Comparison of ENCODE assay signal across 8 mouse cellular contexts in the genomic region with DNA sequence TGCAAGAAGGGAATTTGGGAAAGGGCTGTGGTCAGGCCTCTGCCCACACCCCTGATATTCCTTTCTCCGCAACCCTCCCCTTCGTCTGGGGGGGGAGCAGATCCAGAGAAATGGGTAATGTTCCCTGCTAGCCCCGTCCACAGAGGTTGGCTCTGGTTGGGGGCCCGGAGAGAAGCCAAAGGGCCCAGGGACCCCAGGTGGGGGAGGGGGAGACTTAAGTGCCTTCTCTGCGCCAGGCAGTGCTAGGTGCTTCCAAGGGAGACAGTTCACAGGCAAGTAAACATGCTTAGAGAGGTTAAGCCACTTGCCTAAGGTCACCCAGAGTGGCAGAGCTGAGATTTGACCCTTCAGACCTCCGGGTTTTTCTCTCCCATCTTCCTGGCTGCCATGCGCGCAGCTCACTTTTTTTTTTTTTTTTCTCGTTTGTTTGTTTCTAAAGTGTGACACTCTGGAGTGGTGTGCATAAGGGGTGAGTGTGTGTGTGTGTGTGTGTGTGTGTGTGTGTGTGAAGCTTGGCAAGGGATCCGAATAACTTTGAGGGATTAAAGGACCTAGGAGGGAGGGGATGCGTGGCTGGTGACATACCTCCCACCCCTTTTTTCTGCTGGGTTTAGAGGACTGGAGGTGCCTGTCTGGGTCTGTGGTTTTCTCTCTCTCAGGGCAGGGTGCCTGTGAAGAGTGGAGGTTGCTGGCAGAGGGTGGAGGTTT. TPM values are rescaled to one million over a fixed set of nuclear protein-coding genes. Genes with fewer than 3 reads are reported as not detected.
A peak's percentile ranks its signal among the peaks of the same experiment; 100 is the strongest.
DNase-seq lines count a peak whose midpoint lies in the region; ATAC-seq and TF ChIP-seq lines count a peak whose summit lies in the region.

No protein-coding gene starts in this region.

- no peak overlapping the region for H3K4me3 ChIP-seq in kidney, postnatal 0 days (replicated peaks; ENCODE audit: low read depth, low read length)
- no peak overlapping the region for H3K4me3 ChIP-seq in bone marrow, adult 2 months (replicated peaks; ENCODE audit: control insufficient read depth, low read depth, low read length)
- H3K4me3 ChIP-seq in intestine, embryonic 14.5 days (ENCODE audit: low read depth, low read length), result no peak overlapping the region
- peak overlapping the region; percentile 8; the same call in 1 of the 2 replicates for H3K4me3 ChIP-seq in stomach, embryonic 14.5 days (ENCODE audit: low read depth, low read length)
- no peak overlapping the region for H3K4me3 ChIP-seq in cerebellum, adult 2 months (replicated peaks; ENCODE audit: insufficient read depth, low read depth, low read length)

- H3K9ac ChIP-seq in kidney, postnatal 0 days (ENCODE audit: low read depth, low read length), result peak overlapping the region; percentile 35; the same call in 1 of the 2 replicates
- peak overlapping the region; percentile 22; the same call in 1 of the 2 replicates for H3K9ac ChIP-seq in intestine, embryonic 14.5 days (ENCODE audit: low read length)
- H3K9ac ChIP-seq in stomach, embryonic 14.5 days (replicated peaks; ENCODE audit: low read depth, low read length), result no peak overlapping the region; the same call in 1 of the 2 replicates

- no peaks in the 10 kb centered on the region; the same call in 1 of the 2 replicates for H3K36me3 ChIP-seq in kidney, postnatal 0 days (ENCODE audit: insufficient read depth, low read length)
- no peaks in the 10 kb centered on the region for H3K36me3 ChIP-seq in intestine, embryonic 14.5 days (ENCODE audit: control insufficient read depth, insufficient read depth, low read length)
- H3K36me3 ChIP-seq in stomach, embryonic 14.5 days (ENCODE audit: control insufficient read depth, insufficient read depth, low read length), result peaks cover 1% of the 10 kb centered on the region

- no peak for TF ChIP-seq CTCF in kidney, postnatal 0 days (IDR thresholded peaks at IDR 0.05; ENCODE audit: low read depth)
- TF ChIP-seq CTCF in bone marrow, adult 2 months (IDR thresholded peaks at IDR 0.05; ENCODE audit: control insufficient read depth, insufficient read depth, low read length), result no peak
- TF ChIP-seq CTCF in cerebellum, adult 2 months (IDR thresholded peaks at IDR 0.05; ENCODE audit: borderline replicate concordance, insufficient read depth, low read depth, low read length), result no peak

- no peak for DNase-seq in kidney, postnatal 0 days (ENCODE audit: low spot score)
- DNase-seq in kidney, adult 18-20 months, result no peak
- no peak for DNase-seq in intestine, embryonic 14.5 days (ENCODE audit: low spot score)
- no peak for DNase-seq in gastrocnemius, postnatal 14 days
- no peak for DNase-seq in cerebellum, adult 2 months

- no peaks in the 10 kb centered on the region for H3K9me3 ChIP-seq in kidney, postnatal 0 days (replicated peaks; ENCODE audit: low read length)
- no peaks in the 10 kb centered on the region for H3K9me3 ChIP-seq in intestine, embryonic 14.5 days (ENCODE audit: control insufficient read depth, low read length)
- H3K9me3 ChIP-seq in stomach, embryonic 14.5 days (ENCODE audit: control insufficient read depth, low read depth, low read length), result no peaks in the 10 kb centered on the region

- no peaks in the 10 kb centered on the region for H3K27me3 ChIP-seq in kidney, postnatal 0 days (ENCODE audit: insufficient read depth, low read length)
- no peaks in the 10 kb centered on the region for H3K27me3 ChIP-seq in intestine, embryonic 14.5 days (replicated peaks; ENCODE audit: control insufficient read depth, insufficient read depth, low read length)
- H3K27me3 ChIP-seq in stomach, embryonic 14.5 days (ENCODE audit: control insufficient read depth, insufficient read depth, low read length), result no peaks in the 10 kb centered on the region
- H3K27me3 ChIP-seq in cerebellum, adult 2 months (ENCODE audit: control insufficient read depth, insufficient read depth, low read length), result no peaks in the 10 kb centered on the region

- H3K4me1 ChIP-seq in kidney, postnatal 0 days (replicated peaks; ENCODE audit: insufficient read depth, low read length), result peaks cover 70% of the 10 kb centered on the region
- H3K4me1 ChIP-seq in bone marrow, adult 2 months (ENCODE audit: control insufficient read depth, insufficient read depth, low read length), result peaks cover 33% of the 10 kb centered on the region
- peaks cover 71% of the 10 kb centered on the region for H3K4me1 ChIP-seq in intestine, embryonic 14.5 days (replicated peaks; ENCODE audit: control insufficient read depth, insufficient read depth, low read length)
- peaks cover 85% of the 10 kb centered on the region for H3K4me1 ChIP-seq in stomach, embryonic 14.5 days (ENCODE audit: control insufficient read depth, insufficient read depth, low read length)
- H3K4me1 ChIP-seq in cerebellum, adult 2 months (ENCODE audit: control insufficient read depth, insufficient read depth, low read length), result peaks cover 49% of the 10 kb centered on the region

- ATAC-seq in kidney, postnatal 0 days (replicated peaks; ENCODE audit: low FRiP score, low read depth), result no peak
- ATAC-seq in intestine, embryonic 14.5 days (replicated peaks; ENCODE audit: low FRiP score, low TSS enrichment, low read depth), result no peak
- no peak for ATAC-seq in stomach, embryonic 14.5 days (ENCODE audit: insufficient number of reproducible peaks, insufficient read depth, low FRiP score, low read depth)
- ATAC-seq in erythroblast, adult 5-6 weeks (replicated peaks; ENCODE audit: low FRiP score, poor library complexity, severe bottlenecking), result no peak

- intact Hi-C loops in gastrocnemius, postnatal 14 days (cut with DNase I; ENCODE audit: low total_unique reads), result no loop called here

- peak overlapping the region; percentile 27 for H3K4me2 ChIP-seq in kidney, postnatal 0 days (ENCODE audit: low read length)
- H3K4me2 ChIP-seq in intestine, embryonic 14.5 days (ENCODE audit: low read length), result peak overlapping the region; percentile 22
- H3K4me2 ChIP-seq in stomach, embryonic 14.5 days (replicated peaks; ENCODE audit: low read depth, low read length), result peak overlapping the region; percentile 19; the same call in 1 of the 2 replicates

- no peak for TF ChIP-seq POLR2A in bone marrow, adult 2 months (IDR thresholded peaks at IDR 0.05; ENCODE audit: borderline replicate concordance, control insufficient read depth, low read depth, low read length)
- TF ChIP-seq POLR2A in cerebellum, adult 2 months (IDR thresholded peaks at IDR 0.05; ENCODE audit: borderline replicate concordance, insufficient read depth, low read length), result no peak

- H3K27ac ChIP-seq in kidney, postnatal 0 days, result peak overlapping the region; percentile 98
- peak overlapping the region; percentile 81 for H3K27ac ChIP-seq in bone marrow, adult 2 months (ENCODE audit: control insufficient read depth, insufficient read depth, low read depth, low read length, poor library complexity)
- peak overlapping the region; percentile 93; the same call in 1 of the 2 replicates for H3K27ac ChIP-seq in intestine, embryonic 14.5 days (ENCODE audit: low read depth)
- H3K27ac ChIP-seq in stomach, embryonic 14.5 days (ENCODE audit: low read length), result peak overlapping the region; percentile 96
- H3K27ac ChIP-seq in cerebellum, adult 2 months (ENCODE audit: insufficient read depth, low read length), result no peak overlapping the region

- WGBS in kidney, postnatal 0 days, result 40% methylated on average over 11 of the region's 11 CpGs
- 43% methylated on average over 11 of the region's 11 CpGs for WGBS in bone marrow, adult 2 months
- 26% methylated on average over 11 of the region's 11 CpGs for WGBS in intestine, embryonic 14.5 days
- 24% methylated on average over 11 of the region's 11 CpGs for WGBS in stomach, embryonic 14.5 days
- 65% methylated on average over 11 of the region's 11 CpGs for WGBS in cerebellum, adult 2 months

RNA-seq across cellular contexts. Expression of a gene that starts 17.4 kb away (rescaled TPM):
- polyA plus RNA-seq in kidney, postnatal 0 days (2015; fragmentation: Nextera tagmentation; extraction: Ambion mirVana), result 25.7 and 26.3 TPM in 2 replicates
- 8.9 and 17.2 TPM in 2 replicates for polyA plus RNA-seq in bone marrow, adult 2 months (2011; ENCODE audit: insufficient read depth, insufficient read length, low replicate concordance, missing spikeins)
- polyA plus RNA-seq in intestine, embryonic 14.5 days (2014; fragmentation: Nextera tagmentation; extraction: Ambion mirVana), result 42.4 and 43.6 TPM in 2 replicates
- 54.0 and 56.8 TPM in 2 replicates for polyA plus RNA-seq in stomach, embryonic 14.5 days (2014; fragmentation: Nextera tagmentation; extraction: Ambion mirVana)
- 10 to 100 TPM; 13.7 to 19.7 TPM for total RNA-seq in gastrocnemius, postnatal 14 days (2021)
- polyA plus RNA-seq in cerebellum, adult 2 months (2012; rRNA removed), result 13.5 and 15.4 TPM in 2 replicates
- 13.1 and 13.2 TPM in 2 replicates for total RNA-seq in erythroblast, adult 5-6 weeks (2015; ENCODE audit: low replicate concordance)
- total RNA-seq in erythroblast, adult 5-6 weeks (2017; ENCODE audit: low replicate concordance), result 2.8 TPM in 2 replicates

RNA-seq across cellular contexts. Expression of a gene that starts 37.5 kb away (rescaled TPM):
- 12.3 and 15.5 TPM in 2 replicates for polyA plus RNA-seq in kidney, postnatal 0 days (2015; fragmentation: Nextera tagmentation; extraction: Ambion mirVana)
- 50.4 and 53.9 TPM in 2 replicates for polyA plus RNA-seq in bone marrow, adult 2 months (2011; ENCODE audit: insufficient read depth, insufficient read length, low replicate concordance, missing spikeins)
- polyA plus RNA-seq in intestine, embryonic 14.5 days (2014; fragmentation: Nextera tagmentation; extraction: Ambion mirVana), result 32.5 and 32.9 TPM in 2 replicates
- polyA plus RNA-seq in stomach, embryonic 14.5 days (2014; fragmentation: Nextera tagmentation; extraction: Ambion mirVana), result 31.4 and 32.6 TPM in 2 replicates
- 1 to 10 TPM in 1 of 2 experiments, under 1 TPM in 1; 0.78 to 1.3 TPM for total RNA-seq in gastrocnemius, postnatal 14 days (2021)
- 0.30 and 0.36 TPM in 2 replicates for polyA plus RNA-seq in cerebellum, adult 2 months (2012; rRNA removed)
- total RNA-seq in erythroblast, adult 5-6 weeks (2015; ENCODE audit: low replicate concordance), result 20.0 and 20.1 TPM in 2 replicates
- total RNA-seq in erythroblast, adult 5-6 weeks (2017; ENCODE audit: low replicate concordance), result 46.7 and 54.2 TPM in 2 replicates

RNA-seq across cellular contexts. Expression of a gene that starts 37.8 kb away (rescaled TPM):
- polyA plus RNA-seq in kidney, postnatal 0 days (2015; fragmentation: Nextera tagmentation; extraction: Ambion mirVana), result 1.1 and 1.6 TPM in 2 replicates
- polyA plus RNA-seq in bone marrow, adult 2 months (2011; ENCODE audit: insufficient read depth, insufficient read length, low replicate concordance, missing spikeins), result not detected in 2 replicates
- polyA plus RNA-seq in intestine, embryonic 14.5 days (2014; fragmentation: Nextera tagmentation; extraction: Ambion mirVana), result 0.22 TPM in 1 of 2 replicates, not detected in the other
- not detected in 2 replicates for polyA plus RNA-seq in stomach, embryonic 14.5 days (2014; fragmentation: Nextera tagmentation; extraction: Ambion mirVana)
- total RNA-seq in gastrocnemius, postnatal 14 days (2021), result not detected
- 1.2 and 2.1 TPM in 2 replicates for polyA plus RNA-seq in cerebellum, adult 2 months (2012; rRNA removed)
- not detected in 2 replicates for total RNA-seq in erythroblast, adult 5-6 weeks (2015; ENCODE audit: low replicate concordance)
- total RNA-seq in erythroblast, adult 5-6 weeks (2017; ENCODE audit: low replicate concordance), result not detected in 2 replicates
